Mouse (Mus musculus): Measurements from ENCODE around the gene Nfil3. TPM values are rescaled to one million over a fixed set of nuclear protein-coding genes. Genes with fewer than 3 reads are reported as not detected.

The Nfil3 gene
- polyA plus RNA-seq, 1 experiment from 2014 or later: 9.3 TPM

- H3K4me3 ChIP-seq (ENCODE audit: low read depth, low read length): peak overlapping the region; percentile 72
- TF ChIP-seq EP300 (IDR thresholded peaks at IDR 0.05; ENCODE audit: low read depth) (0 out of 2 replicates have a peak, but pooled peaks have one; percentile 17), CTCF (IDR thresholded peaks at IDR 0.05; ENCODE audit: low read depth) (no peak)
- ATAC-seq (peak; percentile 26), DNase-seq (peak; percentile 71)
- under 1% methylated on average over 51 of the region's 51 CpGs for WGBS (ENCODE audit: insufficient replicate concordance)
- peaks cover 12% of the 10 kb centered on the region for H3K4me1 ChIP-seq (ENCODE audit: insufficient read depth)
- H3K36me3 ChIP-seq (replicated peaks; ENCODE audit: insufficient read depth, low read length): no peaks in the 10 kb centered on the region
- peak overlapping the region; percentile 75 for H3K9ac ChIP-seq (replicated peaks)
- no peaks in the 10 kb centered on the region for H3K9me3 ChIP-seq (ENCODE audit: low read length)
- peaks cover 28% of the 10 kb centered on the region for H3K27me3 ChIP-seq (ENCODE audit: insufficient read depth, low read length)
- H3K27ac ChIP-seq (ENCODE audit: low read depth): peak overlapping the region; percentile 99
- peak overlapping the region; percentile 90 for H3K4me2 ChIP-seq (ENCODE audit: low read depth, low read length)
Observed at GRCm38 (mm10) chr13:52981441-52982281, 788 bp upstream of the Nfil3 start.

DNA sequence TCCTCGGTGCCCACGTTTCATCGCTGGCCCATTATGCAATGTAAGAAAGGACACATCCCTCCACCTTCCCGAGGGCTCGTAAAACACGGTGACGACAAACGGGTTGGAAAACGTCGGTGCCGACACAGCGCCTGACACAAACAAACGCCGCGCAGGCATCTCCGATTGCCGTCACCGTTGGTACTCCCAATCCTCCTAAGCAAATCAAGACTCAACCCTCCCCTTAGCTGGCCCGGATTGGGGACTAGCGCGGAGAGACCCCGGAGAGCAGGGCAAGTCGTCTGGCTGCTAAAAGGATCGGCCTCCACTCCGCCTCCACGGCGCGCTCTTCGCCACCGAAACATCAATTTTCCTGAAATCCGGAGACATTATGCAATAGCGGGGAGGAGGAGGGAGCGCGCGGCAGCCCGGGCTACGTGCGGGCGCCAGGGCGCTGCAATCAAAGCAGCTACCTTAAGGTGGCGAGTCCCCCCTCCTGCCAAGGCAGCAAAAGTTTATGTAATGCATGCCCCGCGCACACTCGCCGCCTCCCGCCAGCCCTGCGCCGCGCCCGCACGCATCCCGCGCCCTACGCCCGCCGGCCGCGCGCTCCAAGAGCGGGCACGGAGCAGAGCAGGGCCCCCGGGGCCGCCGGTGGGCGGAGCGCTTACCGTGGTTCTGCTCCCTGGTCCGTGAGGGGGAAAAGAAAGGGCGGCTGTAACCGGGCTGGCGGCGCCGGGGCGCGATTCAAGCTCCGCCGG lies 492 bp downstream of the Nfil3 start:
- H3K36me3 ChIP-seq (replicated peaks; ENCODE audit: insufficient read depth, low read length): no peaks in the 10 kb centered on the region
- H3K27me3 ChIP-seq (ENCODE audit: insufficient read depth, low read length): peaks cover 28% of the 10 kb centered on the region
- peak; percentile 68 for DNase-seq
- H3K27ac ChIP-seq (ENCODE audit: low read depth): peak overlapping the region; percentile 99
- H3K9ac ChIP-seq (replicated peaks): peak overlapping the region; percentile 89
- H3K4me2 ChIP-seq (ENCODE audit: low read depth, low read length): peak overlapping the region; percentile 90
- TF ChIP-seq EP300 (IDR thresholded peaks at IDR 0.05; ENCODE audit: low read depth) (no peak), CTCF (IDR thresholded peaks at IDR 0.05; ENCODE audit: low read depth) (no peak)
- H3K4me1 ChIP-seq (ENCODE audit: insufficient read depth): peaks cover 16% of the 10 kb centered on the region
- H3K9me3 ChIP-seq (ENCODE audit: low read length): no peaks in the 10 kb centered on the region
- peak; percentile 46 for ATAC-seq
- under 1% methylated on average over 64 of the region's 77 CpGs for WGBS (ENCODE audit: insufficient replicate concordance)
- peak overlapping the region; percentile 72 for H3K4me3 ChIP-seq (ENCODE audit: low read depth, low read length)

GRCm38 (mm10) chr13:52979331-52980051 lies 1.4 kb downstream of the Nfil3 start:
- 2% methylated on average over 22 of the region's 22 CpGs for WGBS (ENCODE audit: insufficient replicate concordance)
- no peak for ATAC-seq
- peak overlapping the region; percentile 99 for H3K27ac ChIP-seq (ENCODE audit: low read depth)
- DNase-seq: no peak
- no peaks in the 10 kb centered on the region for H3K9me3 ChIP-seq (ENCODE audit: low read length)
- peak overlapping the region; percentile 72 for H3K4me3 ChIP-seq (ENCODE audit: low read depth, low read length)
- H3K27me3 ChIP-seq (ENCODE audit: insufficient read depth, low read length): peaks cover 28% of the 10 kb centered on the region
- no peak for TF ChIP-seq CTCF (IDR thresholded peaks at IDR 0.05; ENCODE audit: low read depth)
- no peak for TF ChIP-seq EP300 (IDR thresholded peaks at IDR 0.05; ENCODE audit: low read depth)
- peaks cover 18% of the 10 kb centered on the region for H3K4me1 ChIP-seq (ENCODE audit: insufficient read depth)
- peak overlapping the region; percentile 90 for H3K4me2 ChIP-seq (ENCODE audit: low read depth, low read length)
- no peaks in the 10 kb centered on the region for H3K36me3 ChIP-seq (replicated peaks; ENCODE audit: insufficient read depth, low read length)
- peak overlapping the region; percentile 89 for H3K9ac ChIP-seq (replicated peaks)

DNA sequence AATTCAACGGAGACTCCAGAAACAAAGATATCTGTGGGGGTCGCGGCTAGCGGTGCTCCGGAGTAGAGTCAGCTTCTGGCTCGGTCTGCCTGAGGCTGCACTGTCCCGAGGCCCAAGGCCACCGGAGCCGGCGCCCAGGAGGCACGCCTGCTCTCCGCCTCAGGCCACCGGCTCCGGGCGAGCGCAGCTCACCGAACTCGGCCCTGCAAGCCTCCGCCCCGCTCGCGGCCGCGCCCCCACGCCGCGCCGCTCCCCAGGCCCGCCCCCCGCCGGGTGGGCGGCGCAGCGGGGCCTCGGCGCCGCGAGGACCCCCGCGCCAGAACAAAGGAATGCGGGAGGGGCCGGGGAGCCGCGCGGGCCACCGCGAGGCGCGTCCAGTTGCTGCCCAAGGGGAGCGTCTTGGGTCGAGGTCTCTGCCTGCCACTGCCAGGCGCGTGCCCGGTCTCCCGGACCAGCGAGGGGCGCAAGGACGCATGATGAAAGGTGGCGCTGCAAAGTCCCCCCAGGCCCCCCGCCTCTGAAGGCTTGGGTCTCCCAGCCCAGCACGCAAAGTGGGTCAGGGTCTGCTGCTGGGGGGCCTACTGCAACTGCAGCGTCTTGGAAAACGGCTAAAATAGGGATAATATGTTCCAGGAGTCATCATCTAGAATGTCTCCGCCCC lies 2.4 kb downstream of the Nfil3 start:
- no peaks in the 10 kb centered on the region for H3K9me3 ChIP-seq (ENCODE audit: low read length)
- peak overlapping the region; percentile 71 for H3K9ac ChIP-seq (replicated peaks)
- WGBS (ENCODE audit: insufficient replicate concordance): 2% methylated on average over 49 of the region's 64 CpGs
- peaks cover 22% of the 10 kb centered on the region for H3K4me1 ChIP-seq (ENCODE audit: insufficient read depth)
- peaks cover 28% of the 10 kb centered on the region for H3K27me3 ChIP-seq (ENCODE audit: insufficient read depth, low read length)
- H3K36me3 ChIP-seq (replicated peaks; ENCODE audit: insufficient read depth, low read length): no peaks in the 10 kb centered on the region
- DNase-seq: no peak
- peak overlapping the region; percentile 72 for H3K4me3 ChIP-seq (ENCODE audit: low read depth, low read length)
- TF ChIP-seq CTCF (IDR thresholded peaks at IDR 0.05; ENCODE audit: low read depth) (no peak), EP300 (IDR thresholded peaks at IDR 0.05; ENCODE audit: low read depth) (no peak)
- ATAC-seq: no peak
- H3K27ac ChIP-seq (ENCODE audit: low read depth): peak overlapping the region; percentile 72
- peak overlapping the region; percentile 90 for H3K4me2 ChIP-seq (ENCODE audit: low read depth, low read length)

DNA sequence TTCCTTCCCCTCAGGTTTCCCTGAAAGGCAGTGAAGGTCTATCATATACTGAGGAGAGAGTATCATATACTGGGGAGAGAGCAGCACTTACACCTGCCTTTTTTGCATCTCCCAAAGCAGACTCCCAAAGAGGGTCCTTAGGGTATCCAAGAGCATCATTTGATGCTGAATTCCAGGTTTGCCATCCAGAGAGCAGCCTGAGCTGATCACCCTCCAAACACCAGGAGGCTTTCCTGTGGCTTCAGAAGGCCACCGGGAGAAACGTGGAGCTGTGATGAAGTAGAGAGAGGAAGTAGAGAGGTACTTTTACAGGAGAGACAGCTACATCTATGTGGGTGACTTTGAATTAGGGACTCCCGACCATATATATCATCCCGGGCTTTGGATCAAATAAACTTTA lies 3.1 kb downstream of the Nfil3 start:
- H3K27me3 ChIP-seq (ENCODE audit: insufficient read depth, low read length): peaks cover 28% of the 10 kb centered on the region
- no peak for DNase-seq
- 27% methylated on average over 4 of the region's 4 CpGs for WGBS (ENCODE audit: insufficient replicate concordance)
- H3K4me1 ChIP-seq (ENCODE audit: insufficient read depth): peaks cover 28% of the 10 kb centered on the region
- peak overlapping the region; percentile 72 for H3K4me3 ChIP-seq (ENCODE audit: low read depth, low read length)
- H3K9me3 ChIP-seq (ENCODE audit: low read length): no peaks in the 10 kb centered on the region
- TF ChIP-seq CTCF (IDR thresholded peaks at IDR 0.05; ENCODE audit: low read depth): no peak
- TF ChIP-seq EP300 (IDR thresholded peaks at IDR 0.05; ENCODE audit: low read depth): no peak
- H3K4me2 ChIP-seq (ENCODE audit: low read depth, low read length): peak overlapping the region; percentile 90
- ATAC-seq: no peak
- peak overlapping the region; percentile 71 for H3K9ac ChIP-seq (replicated peaks)
- no peaks in the 10 kb centered on the region for H3K36me3 ChIP-seq (replicated peaks; ENCODE audit: insufficient read depth, low read length)
- H3K27ac ChIP-seq (ENCODE audit: low read depth): peak overlapping the region; percentile 72; the same call in 1 of the 2 replicates
